Mouse (Mus musculus): ENCODE results near the gene Vmn1r116.
"Not testable (repeated sequence)": the region's sequence is repeated elsewhere in the genome, so short reads cannot be mapped to it uniquely, and the experiment has no call there.

DNA sequence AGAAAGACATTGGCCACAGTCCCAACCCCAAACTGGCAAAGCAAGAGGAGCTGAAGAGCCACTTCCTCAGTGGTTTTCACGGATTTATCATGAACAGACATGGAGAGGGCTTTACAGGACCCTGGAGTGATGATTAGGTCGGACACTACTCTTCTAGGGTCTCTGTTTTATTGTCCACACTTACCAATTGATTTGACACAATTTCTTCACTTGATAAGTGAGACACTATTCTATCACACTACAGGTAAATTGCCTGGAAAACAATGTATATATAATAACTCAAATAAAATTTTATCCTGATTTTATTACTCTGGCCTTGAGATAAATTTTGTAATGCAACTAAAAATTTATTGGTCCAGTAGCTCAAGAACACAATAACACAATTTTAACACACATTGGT lies 40.2 kb downstream of the Vmn1r116 start, which contains the start of gene Vmn1r118:
- not testable (repeated sequence) for TF ChIP-seq HCFC1 (IDR thresholded peaks at IDR 0.05; ENCODE audit: borderline replicate concordance, insufficient read depth, low read length); MAFK (IDR thresholded peaks at IDR 0.05; ENCODE audit: insufficient read depth, low read depth, low read length); CHD2 (IDR thresholded peaks at IDR 0.05; ENCODE audit: low read depth, low read length); ZC3H11A (IDR thresholded peaks at IDR 0.05; ENCODE audit: borderline replicate concordance, low read depth, low read length)
